Mouse (Mus musculus) limb, embryonic 12.5 days (tissue): ENCODE measurements around the gene Acy3. TPM values are rescaled to one million over a fixed set of nuclear protein-coding genes. Genes with fewer than 3 reads are reported as not detected.

ENCODE experiments used
- polyA plus RNA-seq: library from polyadenylated mRNA; unstranded; fragments of >200 nt; fragmentation: Nextera tagmentation; extraction: Ambion mirVana; gene quantifications from 2 replicates; pipeline ENCODE4 v1.2.1, GENCODE M21; 2016

Acy3 gene
- polyA plus RNA-seq, 1 experiment from 2014 or later, result 3.6 TPM

Other genes starting within 250 kb of the Acy3 start
- 38.3 and 44.2 TPM in 2 replicates for gene Kmt5b, start 219.1 kb upstream of the Acy3 start, polyA plus RNA-seq
- 55.7 and 62.8 TPM in 2 replicates for gene Chka, start 134.8 kb upstream of the Acy3 start, polyA plus RNA-seq
- 41.3 and 47.0 TPM in 2 replicates for gene Tcirg1, start 79.4 kb upstream of the Acy3 start, polyA plus RNA-seq
- gene Ndufs8, start 73.8 kb upstream of the Acy3 start, polyA plus RNA-seq, result 242 and 257 TPM in 2 replicates
- gene Aldh3b1, start 56.8 kb upstream of the Acy3 start, polyA plus RNA-seq, result 0.60 and 0.65 TPM in 2 replicates
- 11.7 and 12.1 TPM in 2 replicates for gene Unc93b1, start 51.4 kb upstream of the Acy3 start, polyA plus RNA-seq
- gene Aldh3b3, start 27.9 kb upstream of the Acy3 start, polyA plus RNA-seq, result not detected in 2 replicates
- gene Aldh3b2, start 14.2 kb upstream of the Acy3 start, polyA plus RNA-seq, result 2.7 and 3.6 TPM in 2 replicates
- not detected in 2 replicates for gene Tbx10, start 6.2 kb downstream of the Acy3 start, polyA plus RNA-seq
- 30.8 and 31.5 TPM in 2 replicates for gene Nudt8, start 14.0 kb downstream of the Acy3 start, polyA plus RNA-seq
- gene Gm49405, start 14.1 kb downstream of the Acy3 start, polyA plus RNA-seq, result 4.6 and 5.5 TPM in 2 replicates
- gene Doc2g, start 16.7 kb downstream of the Acy3 start, polyA plus RNA-seq, result 6.8 and 7.6 TPM in 2 replicates
- 180 and 201 TPM in 2 replicates for gene Ndufv1, start 26.2 kb downstream of the Acy3 start, polyA plus RNA-seq
- gene Gstp1, start 51.4 kb downstream of the Acy3 start, polyA plus RNA-seq, result 476 and 504 TPM in 2 replicates
- 1.8 and 10.6 TPM in 2 replicates for gene Gstp2, start 59.5 kb downstream of the Acy3 start, polyA plus RNA-seq
- not detected in 2 replicates for gene Gstp3, start 73.0 kb downstream of the Acy3 start, polyA plus RNA-seq
- gene Cabp2, start 95.0 kb downstream of the Acy3 start, polyA plus RNA-seq, result not detected in 2 replicates
- 66.9 and 67.1 TPM in 2 replicates for gene Cdk2ap2, start 110.6 kb downstream of the Acy3 start, polyA plus RNA-seq
- gene Pitpnm1, start 113.4 kb downstream of the Acy3 start, polyA plus RNA-seq, result 11.6 and 13.0 TPM in 2 replicates
- gene Aip, start 139.3 kb downstream of the Acy3 start, polyA plus RNA-seq, result 86.5 and 87.5 TPM in 2 replicates
- gene Gpr152, start 153.2 kb downstream of the Acy3 start, polyA plus RNA-seq, result not detected in 2 replicates
- gene Cabp4, start 157.5 kb downstream of the Acy3 start, polyA plus RNA-seq, result 0.12 and 0.14 TPM in 2 replicates
- gene Coro1b, start 162.0 kb downstream of the Acy3 start, polyA plus RNA-seq, result 125 and 131 TPM in 2 replicates
- 1.3 and 1.4 TPM in 2 replicates for gene Ptprcap, start 167.0 kb downstream of the Acy3 start, polyA plus RNA-seq
- gene Rps6kb2, start 176.8 kb downstream of the Acy3 start, polyA plus RNA-seq, result 63.3 and 69.4 TPM in 2 replicates
- gene Carns1, start 188.9 kb downstream of the Acy3 start, polyA plus RNA-seq, result 2.3 and 3.1 TPM in 2 replicates
- 0.60 and 1.5 TPM in 2 replicates for gene Tbc1d10c, start 204.7 kb downstream of the Acy3 start, polyA plus RNA-seq
- gene Ppp1ca, start 205.5 kb downstream of the Acy3 start, polyA plus RNA-seq, result 834 and 845 TPM in 2 replicates
- 38.4 and 44.9 TPM in 2 replicates for gene Rad9a, start 215.1 kb downstream of the Acy3 start, polyA plus RNA-seq
- gene Clcf1, start 227.7 kb downstream of the Acy3 start, polyA plus RNA-seq, result 8.6 and 9.1 TPM in 2 replicates
- not detected in 2 replicates for gene AC109138.7, start 227.8 kb downstream of the Acy3 start, polyA plus RNA-seq
- gene Pold4, start 245.3 kb downstream of the Acy3 start, polyA plus RNA-seq, result 13.8 and 16.2 TPM in 2 replicates